Mouse (Mus musculus) gonadal fat pad, adult 2 months (tissue): ENCODE data around the gene Zbtb1. TPM values are rescaled to one million over a fixed set of nuclear protein-coding genes. Genes with fewer than 3 reads are reported as not detected.

Source experiments
- DNase-seq: peaks from one replicate; pipeline ENCODE4 v3.0.0-alpha.2; 2012; ENCODE audit warnings: low read depth
- polyA plus RNA-seq: library from polyadenylated mRNA; depleted of rRNA; stranded (reverse); fragments of >200 nt; gene quantifications from 2 replicates; pipeline ENCODE4 v1.2.3, GENCODE M21; 2012

The Zbtb1 gene
- polyA plus RNA-seq, 1 experiment, result 2.9 TPM

- no peak for DNase-seq
Measured at GRCm38 (mm10) chr12:76369206-76369977, 674 bp upstream of the Zbtb1 start, which contains the start of gene Zbtb25. TSS of gene Zbtb25 (minus strand) at chr12:76369602.

- no peak for DNase-seq
Measured at GRCm38 (mm10) chr12:76370831-76371571, 935 bp downstream of the Zbtb1 start.

DNA sequence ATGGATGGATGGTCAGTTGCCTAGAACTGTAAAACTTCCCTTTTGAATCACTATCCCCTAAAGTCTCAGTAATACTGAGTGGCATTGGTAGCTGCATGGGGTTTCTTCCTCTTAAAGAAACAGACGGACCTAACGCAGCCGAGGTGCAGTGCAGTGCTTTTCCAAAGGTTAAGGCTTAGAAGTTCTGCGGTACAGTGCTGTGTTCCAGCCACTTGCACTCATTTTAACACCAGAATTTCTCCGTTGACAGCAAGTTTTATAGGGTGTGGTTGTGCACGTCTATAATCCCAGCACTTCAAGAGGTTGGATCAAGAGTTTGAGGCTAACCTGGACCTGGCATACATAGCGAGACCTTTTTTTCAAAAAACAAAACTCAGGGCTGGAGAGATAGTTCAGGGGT, 2.0 kb downstream of the Zbtb1 start:
- DNase-seq, result no peak

GRCm38 (mm10) chr12:76372881-76373818, 3.1 kb downstream of the Zbtb1 start:
- DNase-seq, result no peak

DNA sequence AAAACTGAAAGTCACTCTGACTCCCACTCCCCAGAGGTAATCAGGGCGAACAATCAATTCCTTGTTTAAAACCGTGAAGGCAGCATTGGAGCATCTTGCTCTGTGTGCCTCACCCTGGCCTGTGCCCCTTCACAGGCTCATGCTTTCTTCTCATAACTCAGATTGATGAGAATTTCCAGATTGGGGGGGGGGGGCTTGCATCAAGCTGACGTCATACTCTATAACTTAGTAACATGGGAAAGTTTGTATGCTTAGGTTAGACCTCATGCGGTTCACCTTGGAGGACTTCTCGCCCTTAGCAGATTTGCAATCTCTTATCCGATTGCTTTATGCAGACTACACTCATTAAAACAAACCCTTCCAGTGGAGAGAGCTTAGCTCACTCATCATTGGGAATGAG, 3.9 kb downstream of the Zbtb1 start:
- DNase-seq, result no peak

DNA sequence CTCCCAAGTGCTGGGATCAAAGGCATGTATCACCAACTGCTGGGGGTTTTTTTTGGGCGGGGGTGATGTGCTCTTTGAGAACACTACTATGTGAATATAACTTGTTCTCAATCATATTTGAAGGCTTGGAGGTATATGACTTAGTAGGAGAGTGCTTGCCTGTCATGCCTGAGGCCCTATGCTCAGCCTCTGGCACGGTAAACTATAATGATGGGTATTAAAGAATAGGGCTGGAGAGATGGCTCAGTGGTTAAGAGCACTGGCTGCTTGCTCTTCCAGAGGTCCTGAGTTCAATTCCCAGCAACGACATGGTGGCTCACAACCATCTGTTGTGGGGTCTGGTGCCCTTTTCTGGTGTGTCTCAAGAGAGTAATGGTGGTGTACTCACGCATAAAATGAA, 4.8 kb downstream of the Zbtb1 start:
- DNase-seq, result no peak

DNA sequence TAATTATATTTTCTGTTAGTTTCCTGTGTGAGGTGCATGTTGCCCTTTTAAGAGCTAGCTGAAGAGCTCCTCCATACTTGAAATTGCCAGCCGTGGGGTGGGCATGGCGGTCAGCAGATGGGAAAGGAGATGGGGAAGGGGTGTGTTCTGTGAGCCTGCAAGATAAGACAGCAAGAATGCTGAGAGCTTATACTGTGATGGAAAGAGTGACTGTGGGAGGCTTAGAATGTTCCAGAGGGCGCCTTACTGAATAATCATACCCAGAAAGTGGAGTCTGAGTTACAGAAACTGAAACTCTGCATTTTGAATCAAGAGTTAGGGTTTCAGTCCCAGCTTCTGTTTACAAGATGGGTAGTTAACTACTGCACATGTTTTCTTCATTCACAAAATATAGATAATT, 5.4 kb downstream of the Zbtb1 start:
- DNase-seq, result no peak

DNA sequence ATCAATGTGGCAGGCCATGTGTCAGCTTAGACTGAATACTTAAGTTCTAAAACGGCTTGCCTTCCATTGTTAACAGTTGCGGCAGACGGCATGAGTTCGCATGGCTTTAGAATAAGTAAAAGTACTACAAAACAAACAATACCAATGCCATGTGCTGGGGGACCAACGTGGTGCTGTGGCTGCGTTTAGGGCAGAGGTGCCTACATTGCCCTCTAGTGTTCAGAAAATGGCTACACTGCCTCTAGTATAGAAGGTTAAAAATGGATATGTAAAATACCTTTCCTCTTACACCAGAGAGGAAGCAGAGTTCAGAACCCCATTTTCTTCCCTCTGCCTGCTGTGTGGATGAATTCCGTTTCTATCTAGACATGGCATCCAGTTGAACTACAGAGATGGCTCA, 6.6 kb downstream of the Zbtb1 start:
- DNase-seq, result no peak

DNA sequence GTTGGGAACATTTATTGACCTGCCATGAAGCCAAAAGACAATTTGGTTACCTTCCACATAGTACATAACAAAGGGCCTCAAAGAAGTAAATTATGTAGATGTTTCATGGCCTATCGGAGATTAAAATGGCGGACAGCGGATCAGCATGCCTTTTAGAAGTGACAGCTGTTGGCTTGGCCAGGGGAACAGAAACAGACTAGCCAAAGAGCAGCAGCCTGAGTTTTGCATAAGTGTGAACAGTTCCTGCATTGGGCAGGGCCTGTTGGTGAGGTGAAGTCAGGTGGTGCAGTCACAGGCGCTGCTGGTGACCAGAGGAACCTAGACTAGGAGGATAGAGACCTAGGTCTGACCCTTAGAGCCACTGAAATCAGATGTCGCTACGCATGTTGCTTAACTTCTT, 7.0 kb downstream of the Zbtb1 start:
- DNase-seq, result no peak

DNA sequence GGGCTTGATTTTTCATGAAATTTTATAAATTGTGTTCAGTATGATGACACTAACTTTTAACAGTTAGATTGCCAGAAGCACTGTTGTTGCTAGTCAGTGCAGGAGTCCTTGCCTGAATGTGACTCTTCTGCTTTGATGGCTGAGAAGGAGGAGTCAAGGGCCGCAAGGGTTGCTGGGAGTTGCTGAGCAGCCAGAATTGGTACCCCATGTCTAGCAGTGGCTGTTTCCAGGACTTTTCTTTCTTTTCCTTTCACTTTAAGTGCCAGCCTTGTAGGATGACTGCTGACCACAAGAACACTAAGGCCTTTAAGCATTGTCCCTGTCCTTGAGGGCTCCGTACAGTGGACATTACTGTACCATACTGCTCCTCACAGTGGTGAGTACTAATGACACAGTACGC, 7.7 kb downstream of the Zbtb1 start:
- no peak for DNase-seq

DNA sequence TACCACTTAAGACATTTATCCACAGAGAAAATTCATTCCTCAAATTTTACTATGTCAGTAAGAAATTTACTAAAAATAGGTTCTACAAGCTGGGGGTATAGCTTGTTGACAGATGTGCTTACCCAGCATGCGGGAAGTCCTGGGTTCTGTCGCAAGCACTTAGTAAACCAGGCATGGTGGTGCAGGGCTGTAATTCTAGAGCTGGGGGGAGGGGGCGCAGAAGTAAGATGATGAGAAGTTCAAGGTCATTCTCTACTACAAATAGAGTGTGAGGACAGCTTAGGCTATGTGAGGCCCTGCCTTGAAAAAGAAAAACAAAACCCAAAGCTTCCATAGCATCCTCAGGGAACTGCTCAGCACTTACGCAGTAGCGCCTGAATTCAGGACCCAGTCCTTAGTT, 8.5 kb downstream of the Zbtb1 start:
- DNase-seq, result no peak

- no peak for DNase-seq
Measured at GRCm38 (mm10) chr12:76380151-76380550, 10.1 kb downstream of the Zbtb1 start.

GRCm38 (mm10) chr12:76385342-76385741, 15.3 kb downstream of the Zbtb1 start:
- no peak for DNase-seq

- DNase-seq, result no peak
Measured at GRCm38 (mm10) chr12:76388794-76389193, 18.7 kb downstream of the Zbtb1 start.

DNA sequence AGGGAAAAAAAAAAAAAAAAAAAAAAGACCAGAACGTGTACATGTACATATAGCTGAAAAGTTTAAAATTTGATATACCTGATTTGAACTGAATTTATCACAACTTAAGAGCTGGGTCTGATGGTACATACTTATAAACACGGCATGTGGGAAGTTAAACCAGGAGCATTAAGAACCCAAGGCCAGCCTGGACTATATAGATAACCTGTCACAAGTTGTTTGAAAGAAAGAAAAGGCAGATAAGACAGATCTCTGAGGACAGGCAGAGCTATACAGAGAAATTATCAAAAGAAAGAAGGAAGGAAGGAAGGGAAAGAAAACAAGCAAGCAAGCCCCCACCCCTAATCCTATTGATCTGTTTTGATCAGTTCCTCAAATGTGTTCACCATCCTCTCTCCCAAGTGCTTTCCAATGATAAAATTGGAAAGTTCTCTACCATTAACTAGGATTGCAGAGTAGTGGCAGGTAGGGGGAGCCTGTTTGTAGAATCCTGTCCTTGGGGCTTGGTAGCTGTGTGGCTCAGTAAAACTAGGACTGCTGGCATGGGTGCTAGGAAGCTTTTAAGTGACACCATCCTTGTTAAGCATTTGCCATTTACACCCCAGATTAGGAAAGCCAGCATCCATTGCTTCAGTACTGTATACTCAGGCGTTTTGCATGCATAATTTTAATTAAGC, 21.7 kb downstream of the Zbtb1 start:
- DNase-seq, result no peak

- DNase-seq, result no peak
Measured at GRCm38 (mm10) chr12:76392979-76393378, 22.9 kb downstream of the Zbtb1 start.

GRCm38 (mm10) chr12:76397281-76397680, 27.2 kb downstream of the Zbtb1 start:
- DNase-seq, result no peak

GRCm38 (mm10) chr12:76401674-76402073, 31.6 kb downstream of the Zbtb1 start:
- no peak for DNase-seq

DNA sequence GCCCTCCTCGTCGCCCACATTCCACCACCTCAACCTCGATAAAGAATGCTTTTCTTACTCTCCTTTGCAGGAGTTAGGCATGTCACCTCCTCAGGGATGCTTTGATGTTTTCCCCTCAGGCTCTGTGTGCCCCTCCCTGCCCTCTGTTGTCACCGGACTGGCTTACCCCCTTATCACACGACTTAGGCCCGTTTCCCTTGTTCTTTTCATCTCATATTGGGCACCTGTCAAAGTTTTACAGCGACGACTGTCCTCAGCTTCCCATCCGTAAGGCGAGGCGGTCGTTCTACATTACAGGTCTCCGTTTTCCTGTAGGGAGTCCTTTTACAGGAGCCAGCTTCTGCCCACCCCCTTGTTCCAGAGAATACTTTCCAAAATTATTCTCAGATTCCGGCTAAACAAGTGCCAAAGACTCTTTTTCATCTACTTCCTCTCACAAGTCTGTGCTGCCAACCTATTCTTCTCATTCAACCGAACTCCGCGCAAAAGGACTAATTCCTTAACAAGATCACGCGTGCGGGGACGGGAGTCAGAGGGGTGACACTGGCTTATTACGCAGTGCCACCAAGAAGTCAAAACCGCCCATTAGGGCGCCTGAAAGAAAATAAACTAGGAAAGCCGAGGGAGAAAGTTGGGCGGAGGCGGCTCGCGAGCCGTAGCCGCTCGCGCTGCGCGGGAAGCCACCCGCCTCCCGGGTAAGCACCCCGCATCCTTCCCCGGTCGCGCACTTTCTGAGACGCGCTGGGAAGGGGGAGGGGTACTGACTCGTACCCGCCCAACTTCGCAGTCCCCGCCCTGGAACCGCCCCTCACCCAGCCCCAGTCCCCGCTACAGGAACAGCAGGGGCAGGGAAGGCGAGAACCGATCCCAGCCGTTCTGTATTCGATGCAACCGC, 33.2 kb downstream of the Zbtb1 start:
- DNase-seq, result no peak

DNA sequence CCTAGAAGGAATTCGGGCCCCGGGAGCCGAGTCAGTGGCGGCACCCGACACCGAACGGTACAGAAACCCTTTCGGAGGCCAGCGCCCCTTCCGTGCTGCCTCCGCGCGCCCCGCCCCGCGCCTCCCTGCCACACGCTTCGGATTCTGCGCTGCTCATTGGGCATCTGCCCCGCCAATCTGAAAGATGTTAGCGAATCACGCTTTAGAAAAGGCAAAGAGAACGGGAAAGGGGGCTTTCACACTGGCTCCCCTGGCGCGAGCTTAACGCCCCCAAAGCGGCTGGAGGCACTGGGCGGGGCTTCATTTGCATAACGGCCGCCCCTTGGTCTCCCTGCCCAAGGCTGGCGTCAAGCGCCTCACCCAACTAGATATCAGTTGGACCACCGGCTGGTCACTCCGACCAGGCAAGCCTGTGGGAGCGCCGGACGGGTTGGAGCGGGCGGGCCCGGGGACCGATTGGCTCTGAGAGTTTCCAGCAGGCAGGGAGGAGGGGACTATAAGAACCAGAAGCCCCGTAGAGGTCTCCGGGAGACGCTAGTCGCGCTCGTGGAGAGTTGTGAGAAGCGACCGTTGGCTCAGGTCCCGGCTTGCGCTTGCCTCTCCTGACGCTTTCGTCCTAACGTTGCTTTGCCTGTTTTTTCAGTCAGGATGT, 33.9 kb downstream of the Zbtb1 start, which contains the start of gene Hspa2:
Gene Hspa2 (plus strand): TSS at position 291 of the 652 bp plus-strand sequence.
- peak; percentile 69 for DNase-seq
